Comparison of ENCODE assay signal across 18 mouse cellular contexts in the genomic region with DNA sequence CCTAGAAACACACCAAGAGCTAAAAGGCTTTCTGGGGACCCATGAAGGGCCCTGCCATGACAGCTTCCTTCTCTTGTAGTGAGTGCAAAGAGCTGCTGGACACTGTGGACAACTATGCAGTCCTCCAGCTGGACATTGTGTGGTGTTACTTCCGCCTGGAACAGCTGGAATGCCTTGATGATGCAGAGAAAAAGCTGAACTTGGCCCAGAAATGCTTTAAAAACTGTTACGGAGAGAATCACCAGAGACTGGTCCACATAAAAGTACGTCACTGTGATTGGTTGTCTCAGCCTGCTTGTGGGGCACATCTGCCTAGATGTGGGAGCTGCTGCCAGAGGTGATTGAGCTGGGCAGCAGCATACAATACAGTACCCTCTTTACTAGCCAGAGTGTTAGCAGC. TPM values are rescaled to one million over a fixed set of nuclear protein-coding genes. Genes with fewer than 3 reads are reported as not detected.
DNase-seq lines count a peak whose midpoint lies in the region; ATAC-seq lines count a peak whose summit lies in the region.
"Had no signal": no experiment of that assay in that cellular context is flagged by ENCODE, and none has a peak within 500 bp of the region (broad histone marks: within the 10 kb centered on the region; RNA-seq: fewer than 3 reads in every experiment).

No protein-coding gene starts in this region.

- WGBS in heart, embryonic 10.5 days = 86% methylated on average over 3 of the region's 3 CpGs
- WGBS in neural tube, embryonic 13.5 days = 85% methylated on average over 3 of the region's 3 CpGs
- WGBS in forebrain, embryonic 11.5 days = 93% methylated on average over 3 of the region's 3 CpGs
- 72% methylated on average over 3 of the region's 3 CpGs for WGBS in liver, embryonic 12.5 days (ENCODE audit: insufficient replicate concordance)

- ATAC-seq in neural tube, embryonic 13.5 days (ENCODE audit: low read depth) = no peak
- ATAC-seq in forebrain, embryonic 11.5 days (replicated peaks; ENCODE audit: low FRiP score) = no peak
- no peak for ATAC-seq in liver, embryonic 12.5 days
- ATAC-seq: forebrain, embryonic 14.5 days; Patski had no signal

- no peaks in the 10 kb centered on the region for H3K9me3 ChIP-seq in heart, embryonic 10.5 days
- no peaks in the 10 kb centered on the region for H3K9me3 ChIP-seq in neural tube, embryonic 13.5 days
- no peaks in the 10 kb centered on the region for H3K9me3 ChIP-seq in forebrain, embryonic 11.5 days (ENCODE audit: control insufficient read depth, low read length)
- no peaks in the 10 kb centered on the region for H3K9me3 ChIP-seq in liver, embryonic 12.5 days (replicated peaks)
- H3K9me3 ChIP-seq: hindbrain, embryonic 15.5 days; megakaryocyte, embryonic 14.5 days had no signal

- H3K27ac ChIP-seq in heart, embryonic 10.5 days = no peak overlapping the region
- H3K27ac ChIP-seq in neural tube, embryonic 13.5 days (replicated peaks) = peak overlapping the region; percentile 23; the same call in 1 of the 2 replicates
- H3K27ac ChIP-seq in forebrain, embryonic 11.5 days (ENCODE audit: low read depth, low read length) = no peak overlapping the region
- no peak overlapping the region for H3K27ac ChIP-seq in liver, embryonic 12.5 days
- H3K27ac ChIP-seq: hindbrain, embryonic 15.5 days; left cerebral cortex, adult 2 months; liver, embryonic 14.5 days had no signal

- 0 out of 2 replicates have a peak overlapping the region, but pooled peaks have one; percentile 8 for H3K9ac ChIP-seq in neural tube, embryonic 13.5 days
- H3K9ac ChIP-seq in forebrain, embryonic 11.5 days (ENCODE audit: low read length) = no peak overlapping the region
- no peak overlapping the region for H3K9ac ChIP-seq in liver, embryonic 12.5 days
- H3K9ac ChIP-seq: hindbrain, embryonic 15.5 days; liver, embryonic 14.5 days had no signal

- DNase-seq in heart, postnatal 10 days = peak; percentile 63 to 65
- no peak for DNase-seq in heart, embryonic 10.5 days (ENCODE audit: low spot score)
- peak; percentile 67 for DNase-seq in kidney, postnatal 10 days
- no peak for DNase-seq in kidney, adult 11 months
- DNase-seq in neural tube, embryonic 10.5 days (ENCODE audit: extremely low spot score, low spot score) = no peak
- DNase-seq in forebrain, embryonic 11.5 days (ENCODE audit: low spot score) = no peak
- DNase-seq: B cell, adult 2 months; cerebellum, postnatal 10 days; embryo, embryonic 11 days; right cerebral cortex, postnatal 25 days had no signal

- no peaks in the 10 kb centered on the region for H3K27me3 ChIP-seq in heart, embryonic 10.5 days (ENCODE audit: insufficient read depth, poor library complexity, severe bottlenecking)
- H3K27me3 ChIP-seq in neural tube, embryonic 13.5 days = no peaks in the 10 kb centered on the region
- no peaks in the 10 kb centered on the region for H3K27me3 ChIP-seq in forebrain, embryonic 11.5 days (ENCODE audit: control insufficient read depth, insufficient read depth, low read length)
- H3K27me3 ChIP-seq in liver, embryonic 12.5 days (replicated peaks) = no peaks in the 10 kb centered on the region
- H3K27me3 ChIP-seq: hindbrain, embryonic 15.5 days; megakaryocyte, embryonic 14.5 days; Patski had no signal

- H3K36me3 ChIP-seq in heart, embryonic 10.5 days = peaks cover 99% of the 10 kb centered on the region
- H3K36me3 ChIP-seq in neural tube, embryonic 13.5 days = peaks cover 99% of the 10 kb centered on the region
- H3K36me3 ChIP-seq in forebrain, embryonic 11.5 days (ENCODE audit: control insufficient read depth, insufficient read depth, low read length) = peaks cover 3% of the 10 kb centered on the region; the same call in 1 of the 2 replicates
- H3K36me3 ChIP-seq in liver, embryonic 12.5 days = peaks cover 99% of the 10 kb centered on the region

- intact Hi-C loops in heart, postnatal 10 days (cut with DNase I) = no loop called here

- no peaks in the 10 kb centered on the region for H3K4me1 ChIP-seq in heart, embryonic 10.5 days
- no peaks in the 10 kb centered on the region for H3K4me1 ChIP-seq in neural tube, embryonic 13.5 days (replicated peaks)
- no peaks in the 10 kb centered on the region for H3K4me1 ChIP-seq in forebrain, embryonic 11.5 days (replicated peaks; ENCODE audit: control insufficient read depth, insufficient read depth, low read length)
- H3K4me1 ChIP-seq in liver, embryonic 12.5 days = no peaks in the 10 kb centered on the region
- H3K4me1 ChIP-seq: hindbrain, embryonic 15.5 days had no signal

- H3K4me3 ChIP-seq in heart, embryonic 10.5 days = no peak overlapping the region
- no peak overlapping the region for H3K4me3 ChIP-seq in neural tube, embryonic 13.5 days
- H3K4me3 ChIP-seq in forebrain, embryonic 11.5 days (ENCODE audit: low read depth, low read length) = no peak overlapping the region
- no peak overlapping the region for H3K4me3 ChIP-seq in liver, embryonic 12.5 days
- H3K4me3 ChIP-seq: hindbrain, embryonic 15.5 days; left cerebral cortex, adult 2 months; megakaryocyte, embryonic 14.5 days had no signal

- no peak overlapping the region for H3K4me2 ChIP-seq in neural tube, embryonic 13.5 days
- no peak overlapping the region for H3K4me2 ChIP-seq in forebrain, embryonic 11.5 days (ENCODE audit: low read depth, low read length, severe bottlenecking)
- no peak overlapping the region for H3K4me2 ChIP-seq in liver, embryonic 12.5 days
- H3K4me2 ChIP-seq: hindbrain, embryonic 15.5 days had no signal

RNA-seq across cellular contexts. Expression of a gene that starts 15.9 kb away (rescaled TPM):
- 10 to 100 TPM; 29.3 to 31.6 TPM for total RNA-seq in heart, postnatal 10 days (2021)
- polyA plus RNA-seq in heart, embryonic 10.5 days (2016; fragmentation: Nextera tagmentation; extraction: Ambion mirVana) = 27.1 and 27.4 TPM in 2 replicates
- 49.9 TPM in 2 replicates for polyA plus RNA-seq in neural tube, embryonic 13.5 days (2015; fragmentation: Nextera tagmentation; extraction: Ambion mirVana)
- polyA plus RNA-seq in forebrain, embryonic 11.5 days (2014; fragmentation: Nextera tagmentation; extraction: Ambion mirVana) = 33.9 and 34.0 TPM in 2 replicates
- 16.9 and 17.5 TPM in 2 replicates for polyA plus RNA-seq in liver, embryonic 12.5 days (2016; fragmentation: Nextera tagmentation; extraction: Ambion mirVana)

RNA-seq across cellular contexts. Expression of a gene that starts 29.3 kb away (rescaled TPM):
- total RNA-seq in heart, postnatal 10 days (2021) = 1 to 10 TPM; 1.1 to 2.5 TPM
- 14.0 and 29.3 TPM in 2 replicates for polyA plus RNA-seq in heart, embryonic 10.5 days (2016; fragmentation: Nextera tagmentation; extraction: Ambion mirVana)
- 5.8 and 7.6 TPM in 2 replicates for polyA plus RNA-seq in neural tube, embryonic 13.5 days (2015; fragmentation: Nextera tagmentation; extraction: Ambion mirVana)
- polyA plus RNA-seq in forebrain, embryonic 11.5 days (2014; fragmentation: Nextera tagmentation; extraction: Ambion mirVana) = 13.6 and 16.1 TPM in 2 replicates
- 3.5 and 3.9 TPM in 2 replicates for polyA plus RNA-seq in liver, embryonic 12.5 days (2016; fragmentation: Nextera tagmentation; extraction: Ambion mirVana)
- polyA plus RNA-seq: Patski had no signal

RNA-seq across cellular contexts. Expression of a gene that starts 56.5 kb away (rescaled TPM):
- not detected for total RNA-seq in heart, postnatal 10 days (2021)
- 2.7 and 4.1 TPM in 2 replicates for polyA plus RNA-seq in heart, embryonic 10.5 days (2016; fragmentation: Nextera tagmentation; extraction: Ambion mirVana)
- polyA plus RNA-seq in neural tube, embryonic 13.5 days (2015; fragmentation: Nextera tagmentation; extraction: Ambion mirVana) = 1.5 TPM in 1 of 2 replicates, not detected in the other
- polyA plus RNA-seq in forebrain, embryonic 11.5 days (2014; fragmentation: Nextera tagmentation; extraction: Ambion mirVana) = not detected in 2 replicates
- 0.71 TPM in 1 of 2 replicates, not detected in the other for polyA plus RNA-seq in liver, embryonic 12.5 days (2016; fragmentation: Nextera tagmentation; extraction: Ambion mirVana)
- polyA plus RNA-seq: Patski had no signal

Comparison
In these comparisons a context has a peak if more than half of its experiments do, and no peak if none do; other contexts are left out.
1. DNase-seq: peak in heart, postnatal 10 days (2 of 2) and kidney, postnatal 10 days (single experiment); none in heart, embryonic 10.5 days (single experiment), kidney, adult 11 months (single experiment), neural tube, embryonic 10.5 days (single experiment) and forebrain, embryonic 11.5 days (single experiment).